Mouse (Mus musculus): ENCODE measurements around the gene Tmem161a.

DNA sequence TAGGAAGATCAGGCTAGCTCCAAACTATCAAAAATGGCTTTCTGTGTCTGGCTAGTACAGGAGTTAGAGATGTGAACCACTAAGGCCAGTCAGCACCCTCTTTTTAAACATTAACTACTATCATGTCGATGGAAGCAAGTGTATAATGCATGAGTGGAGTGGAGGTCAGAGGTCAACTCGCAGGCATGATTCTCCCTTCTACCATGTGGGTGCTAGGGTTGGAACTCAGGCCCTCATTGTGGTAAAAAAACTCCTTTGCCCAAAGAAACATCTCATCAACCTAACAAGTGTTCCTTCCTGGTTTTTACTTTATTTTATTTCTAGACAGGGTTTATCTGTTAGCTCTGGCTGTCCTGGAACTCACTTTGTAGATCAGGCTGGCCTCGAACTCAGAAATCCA, 1.4 kb upstream of the Tmem161a start:
- TF ChIP-seq CTCF (IDR thresholded peaks at IDR 0.05; ENCODE audit: low read depth) (no peak), EP300 (IDR thresholded peaks at IDR 0.05; ENCODE audit: low read depth) (no peak)

Measured in heart, postnatal 0 days (tissue).